Mouse (Mus musculus) cerebellum, adult 2 months (tissue): Measurements from ENCODE around the gene Pskh1.

ENCODE experiments used
- CTCF ChIP-seq: fragments of 200-500 bp; IDR thresholded peaks from 2 replicates; pipeline ENCODE4 v1.5.1; 2011; ENCODE audit warnings: low read depth, mild to moderate bottlenecking, control low read depth, low read length, moderate library complexity, borderline replicate concordance; ENCODE audit not compliant: insufficient read depth
- POLR2A ChIP-seq: fragments of 200-500 bp; IDR thresholded peaks from 2 replicates; pipeline ENCODE4 v1.6.1; 2011; ENCODE audit warnings: low read length, control low read depth, borderline replicate concordance; ENCODE audit not compliant: insufficient read depth

DNA sequence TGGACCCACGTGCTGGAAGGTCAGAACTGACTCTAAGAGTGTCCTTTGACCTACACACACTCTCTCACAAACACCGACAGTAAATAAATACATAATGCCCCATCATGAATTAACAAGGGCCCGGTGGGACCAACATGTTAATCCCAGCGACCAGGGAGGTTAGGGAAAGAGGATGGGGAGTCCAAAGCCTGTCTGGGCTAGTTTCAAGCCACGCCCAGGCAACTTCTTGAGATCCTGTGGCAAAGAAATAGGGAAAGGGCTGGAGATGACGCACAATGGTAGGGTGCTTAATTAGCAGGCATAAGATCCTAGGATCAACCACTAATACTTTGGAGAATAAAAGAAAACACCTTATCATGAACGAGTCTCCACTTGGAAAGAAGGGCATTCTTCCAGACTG, 49.6 kb upstream of the Pskh1 start:
- TF ChIP-seq POLR2A (no peak), CTCF (no peak)
